Mouse (Mus musculus) midbrain, embryonic 16.5 days (tissue): ENCODE data around the gene Agap3. TPM values are rescaled to one million over a fixed set of nuclear protein-coding genes. Genes with fewer than 3 reads are reported as not detected.

Source experiments
- ATAC-seq: fragments of 200-750 bp; cut with Nextera tagmentation; 2 replicates; pipeline ENCODE4 v1.8.0; 2017; ENCODE audit warnings: moderate TSS enrichment
- H3K27ac ChIP-seq: fragments of 300-500 bp; sonication (generic); 2 replicates; pipeline ENCODE4 v1.5.1; 2014; ENCODE audit warnings: mild to moderate bottlenecking, low read length, mixed read lengths
- H3K27me3 ChIP-seq: fragments of 300-500 bp; sonication (generic); 2 replicates; pipeline ENCODE4 v1.6.1; 2014; ENCODE audit warnings: low read depth, low read length, mixed read lengths; ENCODE audit not compliant: control insufficient read depth, insufficient read depth
- H3K36me3 ChIP-seq: fragments of 300-500 bp; sonication (generic); 2 replicates; pipeline ENCODE4 v1.6.1; 2014; ENCODE audit warnings: mild to moderate bottlenecking, low read length, moderate library complexity, mixed read lengths; ENCODE audit not compliant: control insufficient read depth, insufficient read depth
- H3K4me1 ChIP-seq: fragments of 300-500 bp; sonication (generic); 2 replicates; pipeline ENCODE4 v1.6.1; 2014; ENCODE audit warnings: mild to moderate bottlenecking, low read length, mixed read lengths; ENCODE audit not compliant: control insufficient read depth, insufficient read depth
- H3K4me2 ChIP-seq: fragments of 300-500 bp; sonication (generic); 2 replicates; pipeline ENCODE4 v1.6.1; 2014; ENCODE audit warnings: mild to moderate bottlenecking, low read length, mixed read lengths
- H3K4me3 ChIP-seq: fragments of 300-500 bp; sonication (generic); 2 replicates; pipeline ENCODE4 v1.5.1; 2014; ENCODE audit warnings: low read depth, mild to moderate bottlenecking, low read length, moderate library complexity, mixed read lengths
- H3K9ac ChIP-seq: fragments of 300-500 bp; sonication (generic); 2 replicates; pipeline ENCODE4 v1.6.1; 2014; ENCODE audit warnings: low read depth, low read length, mixed read lengths
- H3K9me3 ChIP-seq: fragments of 300-500 bp; sonication (generic); replicated peaks from 2 replicates; pipeline ENCODE4 v1.6.1; 2014; ENCODE audit warnings: mild to moderate bottlenecking, low read length, mixed read lengths; ENCODE audit not compliant: control insufficient read depth, poor library complexity, severe bottlenecking
- WGBS: fragments of 180-500 bp; shearing (Covaris S2); extraction: QIAGEN DNeasy Blood & Tissue Kit; methylation state at CpG from one replicate; pipeline ENCODE4 v1.1.7; 2014; 5-methylcytosine and 5-hydroxymethylcytosine counted together
- polyA plus RNA-seq: library from polyadenylated mRNA; unstranded; fragments of >200 nt; fragmentation: Nextera tagmentation; extraction: Ambion mirVana; gene quantifications from 2 replicates; pipeline ENCODE4 v1.2.1, GENCODE M21; 2015

The Agap3 gene
- polyA plus RNA-seq, 1 experiment from 2014 or later: 55.6 TPM

GRCm38 (mm10) chr5:24416222-24416736 is 35.7 kb upstream of the Agap3 start:
- Histone ChIP-seq H3K9ac (peak overlapping the region; percentile 41; the same call in 1 of the 2 replicates), H3K27ac (no peak overlapping the region), H3K4me3 (no peak overlapping the region), H3K4me2 (peak overlapping the region; percentile 36; the same call in 1 of the 2 replicates), H3K4me1 (peaks cover 8% of the 10 kb centered on the region), H3K36me3 (peaks cover 18% of the 10 kb centered on the region; the same call in 1 of the 2 replicates), H3K27me3 (no peaks in the 10 kb centered on the region), H3K9me3 (no peaks in the 10 kb centered on the region)
- WGBS: 6% methylated on average over 21 of the region's 21 CpGs
- peak; percentile 57 for ATAC-seq

DNA sequence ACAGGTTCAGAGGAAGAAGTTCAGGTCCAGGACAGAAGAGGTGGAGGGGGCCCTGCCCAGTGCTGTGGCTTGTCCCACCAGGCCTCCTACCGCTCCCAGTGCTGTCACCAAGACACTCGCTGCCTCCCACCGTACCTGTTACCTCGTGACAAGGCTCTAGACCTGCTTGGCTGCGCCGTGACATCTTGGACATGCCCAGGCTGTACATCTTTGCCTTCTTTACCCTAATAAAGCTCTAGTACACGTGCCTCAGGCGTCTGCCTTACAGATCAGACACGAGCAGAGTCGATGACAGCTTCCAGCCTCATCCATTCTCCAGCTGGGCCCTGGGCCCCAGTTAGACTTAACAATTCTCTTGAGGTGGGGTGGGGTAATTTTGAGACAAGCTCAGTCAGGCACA is 34.4 kb upstream of the Agap3 start:
- no peak overlapping the region for H3K4me3 ChIP-seq
- peaks cover 18% of the 10 kb centered on the region; the same call in 1 of the 2 replicates for H3K36me3 ChIP-seq
- no peak overlapping the region for H3K27ac ChIP-seq
- no peak for ATAC-seq
- H3K9ac ChIP-seq: no peak overlapping the region
- H3K9me3 ChIP-seq: no peaks in the 10 kb centered on the region
- peaks cover 15% of the 10 kb centered on the region for H3K4me1 ChIP-seq
- H3K4me2 ChIP-seq: no peak overlapping the region
- 90% methylated on average over 10 of the region's 10 CpGs for WGBS
- H3K27me3 ChIP-seq: no peaks in the 10 kb centered on the region

DNA sequence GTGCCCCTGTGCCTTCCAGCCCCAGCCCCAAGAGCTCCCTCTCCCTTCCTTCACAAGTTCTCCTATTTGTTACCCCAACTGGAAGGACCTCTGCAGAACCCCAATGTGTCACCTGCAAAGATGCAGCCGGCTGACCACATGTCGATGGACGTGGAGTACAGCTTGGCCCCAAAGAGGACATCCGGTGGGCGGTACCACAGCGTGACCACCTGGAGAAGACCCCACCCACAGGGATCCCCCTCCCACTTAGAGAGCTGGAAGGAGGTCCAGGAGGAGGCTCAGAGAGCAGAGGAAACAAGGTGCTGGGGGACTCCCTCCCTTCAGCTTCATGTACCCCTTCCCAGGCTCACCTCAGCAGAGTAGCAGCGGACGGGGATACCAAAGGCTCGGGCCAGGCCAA is 31.6 kb upstream of the Agap3 start:
- ATAC-seq: no peak
- Histone ChIP-seq H3K4me3 (no peak overlapping the region), H3K27me3 (no peaks in the 10 kb centered on the region), H3K4me1 (peaks cover 29% of the 10 kb centered on the region), H3K27ac (no peak overlapping the region), H3K9ac (no peak overlapping the region), H3K36me3 (peaks cover 18% of the 10 kb centered on the region; the same call in 1 of the 2 replicates), H3K9me3 (no peaks in the 10 kb centered on the region), H3K4me2 (no peak overlapping the region)
- 94% methylated on average over 9 of the region's 9 CpGs for whole genome bisulfite sequencing

DNA sequence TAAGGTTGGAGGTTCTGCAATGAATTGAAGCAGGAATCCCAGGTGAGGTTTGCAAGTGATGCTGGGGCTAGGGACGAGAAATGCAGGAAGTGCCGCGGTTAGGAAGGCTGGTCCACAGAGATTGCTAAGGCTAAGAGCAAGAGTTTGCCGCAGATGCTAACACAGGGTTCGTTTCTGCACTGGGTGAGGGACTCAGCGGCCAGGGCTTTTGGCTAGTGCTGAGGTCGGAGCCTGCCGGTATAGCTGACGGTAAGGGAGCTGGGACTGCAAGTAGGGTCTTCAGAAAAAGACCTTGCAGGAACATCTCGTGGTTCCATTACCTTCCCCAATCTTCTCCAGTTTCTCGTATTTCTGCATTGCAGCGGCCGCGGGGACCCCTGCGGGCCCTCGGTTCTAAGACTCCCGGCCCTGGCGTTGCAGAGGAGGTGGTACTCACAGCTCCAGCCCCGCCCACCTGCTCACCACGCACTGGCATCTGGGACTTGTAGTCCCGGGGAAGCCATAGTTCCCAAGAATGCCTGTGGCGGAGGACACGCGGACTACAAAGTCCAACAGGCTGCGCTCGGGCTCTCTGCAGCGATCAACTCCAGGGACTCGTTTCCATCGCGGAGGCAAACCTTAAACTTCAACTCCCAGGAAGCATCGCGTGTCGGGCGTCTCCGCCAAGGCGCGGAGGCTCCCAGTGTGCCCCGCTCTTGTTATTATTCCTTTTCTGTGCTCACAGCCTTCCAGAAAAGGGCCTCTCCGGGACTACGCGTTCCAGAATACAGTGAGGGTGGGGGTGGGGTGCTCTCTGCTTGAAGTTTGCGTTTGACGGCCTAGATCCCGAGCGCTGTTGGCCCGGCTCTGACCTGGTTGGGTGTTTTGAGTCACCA is 28.6 kb upstream of the Agap3 start, which contains the start of the genes Cdk5 and Slc4a2:
Gene Cdk5, minus strand, starts transcription at position 402 of the 875 bp plus-strand sequence.
Gene Slc4a2, plus strand, starts transcription at position 709 of the 875 bp plus-strand sequence.
- Histone ChIP-seq H3K9me3 (no peaks in the 10 kb centered on the region), H3K27me3 (no peaks in the 10 kb centered on the region; the same call in 1 of the 2 replicates), H3K4me1 (peaks cover 30% of the 10 kb centered on the region), H3K27ac (peak within 1 kb of the TSS; percentile 94), H3K36me3 (peaks cover 18% of the 10 kb centered on the region; the same call in 1 of the 2 replicates), H3K4me2 (peak within 1 kb of the TSS; percentile 94), H3K4me3 (peak within 1 kb of the TSS; percentile 68), H3K9ac (peak within 1 kb of the TSS; percentile 84)
- WGBS: under 1% methylated on average over 46 of the region's 46 CpGs
- ATAC-seq: peak; percentile 96

DNA sequence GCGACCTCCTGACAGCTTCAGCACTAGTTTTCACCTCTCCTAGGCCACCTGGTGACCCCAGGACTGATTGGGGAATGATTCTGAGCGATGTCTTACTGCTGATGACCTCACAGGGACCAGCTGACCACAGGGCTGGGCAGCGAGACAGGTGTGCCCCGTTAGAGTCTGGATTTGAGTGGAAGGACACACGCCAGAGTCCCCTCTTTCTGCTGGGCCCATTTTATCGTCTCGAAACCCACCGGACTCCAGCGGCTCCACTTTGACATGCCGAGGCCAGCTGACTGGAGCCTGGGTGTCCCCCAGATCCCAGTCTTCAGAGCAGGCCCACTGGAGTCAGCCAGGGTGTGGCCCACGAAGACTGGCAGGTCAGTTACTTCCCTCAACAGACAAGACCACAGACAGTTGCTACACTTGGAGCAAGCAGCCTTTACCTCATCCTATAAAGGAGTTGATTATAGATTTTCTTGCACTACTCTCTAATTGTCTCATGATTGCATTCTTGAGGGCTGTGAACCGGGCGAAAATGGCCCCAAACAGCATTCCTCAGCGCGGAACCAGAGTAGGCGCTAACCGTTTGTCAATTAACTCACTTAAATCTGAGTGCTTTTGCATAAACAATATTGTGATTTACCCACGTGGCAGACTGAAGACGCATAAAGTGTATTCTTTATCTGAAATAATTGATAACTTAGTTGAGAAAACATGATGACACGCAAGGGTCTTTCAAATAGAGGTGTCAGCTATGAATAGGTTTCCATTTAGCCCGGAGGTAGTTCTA is 27.8 kb upstream of the Agap3 start:
- Histone ChIP-seq H3K27me3 (no peaks in the 10 kb centered on the region; the same call in 1 of the 2 replicates), H3K4me1 (peaks cover 30% of the 10 kb centered on the region), H3K9me3 (no peaks in the 10 kb centered on the region), H3K27ac (peak overlapping the region; percentile 94), H3K9ac (peak overlapping the region; percentile 72), H3K4me3 (peak overlapping the region; percentile 68), H3K36me3 (peaks cover 11% of the 10 kb centered on the region; the same call in 1 of the 2 replicates), H3K4me2 (peak overlapping the region; percentile 94)
- no peak; the same call in 1 of the 2 replicates for ATAC-seq
- 14% methylated on average over 21 of the region's 21 CpGs for WGBS

GRCm38 (mm10) chr5:24424861-24425411 is 27.0 kb upstream of the Agap3 start:
- H3K4me2 ChIP-seq: peak overlapping the region; percentile 94
- H3K27ac ChIP-seq: peak overlapping the region; percentile 94
- peak overlapping the region; percentile 69 for H3K9ac ChIP-seq
- peak overlapping the region; percentile 68 for H3K4me3 ChIP-seq
- H3K4me1 ChIP-seq: peaks cover 30% of the 10 kb centered on the region
- 0 out of 2 replicates have a peak, but pooled peaks cover 5% of the 10 kb centered on the region for H3K36me3 ChIP-seq
- no peaks in the 10 kb centered on the region for H3K9me3 ChIP-seq
- WGBS: under 1% methylated on average over 44 of the region's 60 CpGs
- no peaks in the 10 kb centered on the region; the same call in 1 of the 2 replicates for H3K27me3 ChIP-seq
- no peak for ATAC-seq

DNA sequence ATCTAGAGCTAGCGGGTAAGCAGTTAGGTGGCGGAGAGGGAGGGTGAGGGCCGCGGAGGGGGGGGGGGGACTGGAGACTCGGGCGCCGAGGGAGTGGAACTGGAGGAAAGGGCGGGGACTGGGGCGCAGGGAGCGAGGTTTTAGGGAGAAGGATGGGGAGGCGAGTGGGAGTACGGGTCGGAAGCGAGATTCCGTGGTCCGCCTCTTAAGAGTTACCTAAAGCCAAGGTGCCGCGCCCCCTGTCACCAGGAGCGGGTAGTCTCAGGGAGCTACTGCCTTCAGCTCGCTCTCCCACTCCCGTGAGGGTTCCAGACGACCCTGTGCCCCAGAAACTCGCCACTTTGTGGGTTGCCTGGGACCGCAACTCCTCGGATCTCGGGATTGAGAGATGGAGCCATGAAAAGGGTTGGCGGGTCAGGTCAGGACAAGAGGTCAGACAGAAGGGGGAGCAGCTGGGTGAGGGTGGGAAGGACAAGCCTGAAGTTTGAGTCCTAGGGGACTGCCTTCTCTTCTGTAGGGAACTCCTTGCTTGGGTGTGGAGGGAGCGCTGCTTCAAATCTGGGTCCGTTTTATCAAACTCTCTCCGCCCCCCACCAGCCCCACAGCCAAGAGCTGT is 26.4 kb upstream of the Agap3 start:
- under 1% methylated on average over 21 of the region's 30 CpGs for WGBS
- no peaks in the 10 kb centered on the region; the same call in 1 of the 2 replicates for H3K27me3 ChIP-seq
- H3K36me3 ChIP-seq: no peaks in the 10 kb centered on the region; the same call in 1 of the 2 replicates
- peak overlapping the region; percentile 69 for H3K9ac ChIP-seq
- H3K4me2 ChIP-seq: peak overlapping the region; percentile 94
- H3K27ac ChIP-seq: peak overlapping the region; percentile 13; the same call in 1 of the 2 replicates
- peak overlapping the region; percentile 68 for H3K4me3 ChIP-seq
- peaks cover 30% of the 10 kb centered on the region for H3K4me1 ChIP-seq
- no peaks in the 10 kb centered on the region for H3K9me3 ChIP-seq
- no peak for ATAC-seq

GRCm38 (mm10) chr5:24426037-24426432 is 25.9 kb upstream of the Agap3 start:
- peak overlapping the region; percentile 68 for H3K4me3 ChIP-seq
- H3K27me3 ChIP-seq: no peaks in the 10 kb centered on the region; the same call in 1 of the 2 replicates
- H3K9me3 ChIP-seq: no peaks in the 10 kb centered on the region
- no peak overlapping the region; the same call in 1 of the 2 replicates for H3K9ac ChIP-seq
- H3K36me3 ChIP-seq: peaks cover 1% of the 10 kb centered on the region; the same call in 1 of the 2 replicates
- ATAC-seq: no peak
- peaks cover 30% of the 10 kb centered on the region for H3K4me1 ChIP-seq
- H3K27ac ChIP-seq: no peak overlapping the region
- H3K4me2 ChIP-seq: peak overlapping the region; percentile 94
- 1% methylated on average over 10 of the region's 10 CpGs for WGBS
